Mouse (Mus musculus) lung, embryonic 16.5 days (tissue): ENCODE measurements at regions not wholly inside any gene's neighbourhood (a gene's known extent, or its start where the extent isn't known, plus 50 kb on each side); places are given as distances from the start of the nearest gene placed in this dataset.

Experiments
- ATAC-seq: fragments of 200-750 bp; cut with Nextera tagmentation; 2 replicates; pipeline ENCODE4 v1.8.0; 2017; ENCODE audit warnings: low read depth, mild to moderate bottlenecking, moderate library complexity
- H3K27ac ChIP-seq: fragments of 300-500 bp; sonication (generic); 2 replicates; pipeline ENCODE4 v1.5.1; 2014; ENCODE audit warnings: mild to moderate bottlenecking, control low read depth, low read length
- H3K27me3 ChIP-seq: fragments of 300-500 bp; sonication (generic); 2 replicates; pipeline ENCODE4 v1.6.1; 2014; ENCODE audit warnings: low read depth, low read length, mixed read lengths; ENCODE audit not compliant: control insufficient read depth, insufficient read depth
- H3K36me3 ChIP-seq: fragments of 300-500 bp; sonication (generic); 2 replicates; pipeline ENCODE4 v1.6.1; 2014; ENCODE audit warnings: low read length; ENCODE audit not compliant: control insufficient read depth, insufficient read depth
- H3K4me1 ChIP-seq: fragments of 300-500 bp; sonication (generic); replicated peaks from 2 replicates; pipeline ENCODE4 v1.6.1; 2014; ENCODE audit warnings: low read length, mixed read lengths; ENCODE audit not compliant: control insufficient read depth, insufficient read depth
- H3K4me2 ChIP-seq: fragments of 300-500 bp; sonication (generic); 2 replicates; pipeline ENCODE4 v1.6.1; 2014; ENCODE audit warnings: low read depth, low read length, control low read depth
- H3K4me3 ChIP-seq: fragments of 300-500 bp; sonication (generic); 2 replicates; pipeline ENCODE4 v1.5.1; 2014; ENCODE audit warnings: mild to moderate bottlenecking, low read length, control low read depth
- H3K9ac ChIP-seq: fragments of 300-500 bp; sonication (generic); 2 replicates; pipeline ENCODE4 v1.6.1; 2014; ENCODE audit warnings: low read length, control low read depth
- H3K9me3 ChIP-seq: fragments of 300-500 bp; sonication (generic); 2 replicates; pipeline ENCODE4 v1.6.1; 2016; ENCODE audit warnings: low read length; ENCODE audit not compliant: control insufficient read depth
- WGBS: fragments of 180-500 bp; shearing (Covaris S2); extraction: QIAGEN DNeasy Blood & Tissue Kit; methylation state at CpG from one replicate; pipeline ENCODE4 v1.1.7; 2014; 5-methylcytosine and 5-hydroxymethylcytosine counted together

DNA sequence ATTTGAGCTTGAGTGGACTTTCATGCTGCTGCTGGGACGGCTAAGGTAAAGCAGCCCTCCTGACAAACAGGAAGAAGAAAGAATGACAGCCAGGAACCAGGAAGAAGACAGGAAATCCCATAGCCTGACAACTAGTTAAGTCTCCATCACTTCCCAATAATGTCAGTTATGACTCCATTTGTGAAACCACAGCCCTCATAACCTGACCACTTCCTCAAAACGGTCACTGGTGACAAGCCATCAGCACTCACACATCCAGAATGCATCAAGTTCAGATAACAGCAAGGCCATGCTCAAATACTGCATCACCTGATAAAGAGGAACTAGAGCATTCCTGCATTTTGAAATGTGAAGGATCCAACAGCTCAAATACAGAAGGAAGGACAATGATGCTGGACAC, 288.3 kb downstream of the Zfp706 start:
- no peaks in the 10 kb centered on the region for H3K36me3 ChIP-seq
- ATAC-seq = no peak
- H3K9me3 ChIP-seq = no peaks in the 10 kb centered on the region
- no peak overlapping the region for H3K4me2 ChIP-seq
- no peak overlapping the region for H3K9ac ChIP-seq
- no peaks in the 10 kb centered on the region for H3K27me3 ChIP-seq
- H3K4me1 ChIP-seq = peaks cover 5% of the 10 kb centered on the region
- WGBS = 41% methylated on average over 2 of the region's 2 CpGs
- H3K4me3 ChIP-seq = no peak overlapping the region
- H3K27ac ChIP-seq = no peak overlapping the region

- H3K4me2 ChIP-seq = no peak overlapping the region
- H3K27ac ChIP-seq = no peak overlapping the region
- H3K4me1 ChIP-seq = peaks cover 5% of the 10 kb centered on the region
- H3K36me3 ChIP-seq = no peaks in the 10 kb centered on the region
- H3K4me3 ChIP-seq = no peak overlapping the region
- WGBS = 83% methylated on average over 6 of the region's 6 CpGs
- ATAC-seq = no peak
- H3K27me3 ChIP-seq = no peaks in the 10 kb centered on the region
- no peak overlapping the region for H3K9ac ChIP-seq
- no peaks in the 10 kb centered on the region for H3K9me3 ChIP-seq
Observed at GRCm38 (mm10) chr15:36717835-36718234, 289.7 kb downstream of the Zfp706 start.

DNA sequence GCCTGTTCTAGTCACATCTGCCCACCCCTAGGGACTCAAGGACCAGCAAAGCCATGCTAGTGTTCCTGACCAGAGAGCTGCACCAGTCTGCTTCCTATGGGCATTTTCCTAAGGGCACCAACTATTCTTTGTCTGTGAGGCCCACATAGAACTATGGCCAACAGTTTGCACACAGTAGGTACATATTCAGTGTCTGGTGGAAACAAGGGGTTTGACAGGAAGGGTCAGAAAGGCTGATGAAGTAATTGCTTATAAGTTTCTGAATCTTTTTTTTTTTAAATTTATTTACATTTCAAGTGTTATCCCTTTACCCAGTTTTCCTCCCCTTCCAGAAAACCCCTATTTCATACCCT, 290.9 kb downstream of the Zfp706 start:
- H3K4me3 ChIP-seq = peak overlapping the region; percentile 46; the same call in 1 of the 2 replicates
- H3K9ac ChIP-seq = peak overlapping the region; percentile 60; the same call in 1 of the 2 replicates
- H3K36me3 ChIP-seq = no peaks in the 10 kb centered on the region
- peaks cover 5% of the 10 kb centered on the region for H3K4me1 ChIP-seq
- H3K9me3 ChIP-seq = no peaks in the 10 kb centered on the region
- no peak for ATAC-seq
- H3K27ac ChIP-seq = no peak overlapping the region; the same call in 1 of the 2 replicates
- no peaks in the 10 kb centered on the region for H3K27me3 ChIP-seq
- H3K4me2 ChIP-seq = peak overlapping the region; percentile 59

- WGBS = 7% methylated on average over 26 of the region's 26 CpGs
- peak; percentile 91 for ATAC-seq
Observed at GRCm38 (mm10) chr15:36715745-36716685, 291.6 kb downstream of the Zfp706 start.

DNA sequence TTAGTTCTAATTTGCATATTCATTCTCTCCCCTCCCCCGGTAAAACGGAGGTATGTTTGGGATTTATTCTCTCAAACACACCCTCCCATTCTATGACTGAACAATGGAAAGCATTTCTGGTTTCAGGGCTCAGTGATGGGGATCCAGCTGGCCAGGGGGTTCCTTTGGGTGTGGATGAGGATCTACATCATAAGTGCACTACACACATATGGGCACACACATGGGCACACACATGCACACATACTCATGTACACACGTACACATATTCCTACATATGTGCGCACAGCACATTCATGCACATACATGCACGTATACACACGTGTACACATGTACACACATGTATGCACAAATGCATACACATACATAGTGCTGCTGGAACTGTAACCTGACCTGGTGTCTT, 292.4 kb downstream of the Zfp706 start:
- Histone ChIP-seq H3K27me3 (no peaks in the 10 kb centered on the region), H3K4me2 (no peak overlapping the region), H3K4me3 (no peak overlapping the region), H3K9ac (no peak overlapping the region), H3K36me3 (no peaks in the 10 kb centered on the region), H3K9me3 (no peaks in the 10 kb centered on the region), H3K27ac (no peak overlapping the region), H3K4me1 (peaks cover 5% of the 10 kb centered on the region)
- ATAC-seq = no peak
- whole genome bisulfite sequencing = 84% methylated on average over 6 of the region's 6 CpGs

More at GRCm38 (mm10) chr15:36715745-36716685, 291.6 kb downstream of the Zfp706 start:
- Histone ChIP-seq H3K9me3 (no peaks in the 10 kb centered on the region), H3K36me3 (no peaks in the 10 kb centered on the region), H3K4me1 (peaks cover 5% of the 10 kb centered on the region), H3K4me2 (peak overlapping the region; percentile 59), H3K27ac (peak overlapping the region; percentile 49; the same call in 1 of the 2 replicates), H3K27me3 (no peaks in the 10 kb centered on the region), H3K4me3 (peak overlapping the region; percentile 46), H3K9ac (peak overlapping the region; percentile 60)

DNA sequence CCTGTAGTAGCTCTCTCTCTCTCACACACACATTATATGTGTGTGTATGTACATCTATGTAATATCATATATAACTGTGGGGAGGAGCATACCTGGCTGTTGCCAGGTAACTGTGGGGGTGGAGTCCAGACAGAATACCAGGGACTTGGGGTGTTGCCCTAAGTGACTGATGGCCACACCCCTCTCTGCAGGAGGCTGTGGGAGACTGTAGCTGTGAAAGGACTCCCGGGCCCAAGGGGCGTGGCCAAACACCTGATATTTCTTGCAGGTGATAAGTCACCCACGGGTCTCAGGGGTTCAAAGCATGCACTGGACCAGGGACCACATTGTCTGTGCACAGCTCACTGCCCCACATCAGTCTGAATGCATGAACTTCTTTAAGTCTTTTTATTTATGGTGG, 297.8 kb downstream of the Zfp706 start:
- no peaks in the 10 kb centered on the region for H3K27me3 ChIP-seq
- ATAC-seq = no peak
- H3K36me3 ChIP-seq = no peaks in the 10 kb centered on the region
- no peak overlapping the region for H3K27ac ChIP-seq
- no peak overlapping the region for H3K9ac ChIP-seq
- H3K4me3 ChIP-seq = no peak overlapping the region
- no peaks in the 10 kb centered on the region for H3K9me3 ChIP-seq
- whole genome bisulfite sequencing = 44% methylated on average over 3 of the region's 3 CpGs
- no peaks in the 10 kb centered on the region for H3K4me1 ChIP-seq
- H3K4me2 ChIP-seq = no peak overlapping the region

DNA sequence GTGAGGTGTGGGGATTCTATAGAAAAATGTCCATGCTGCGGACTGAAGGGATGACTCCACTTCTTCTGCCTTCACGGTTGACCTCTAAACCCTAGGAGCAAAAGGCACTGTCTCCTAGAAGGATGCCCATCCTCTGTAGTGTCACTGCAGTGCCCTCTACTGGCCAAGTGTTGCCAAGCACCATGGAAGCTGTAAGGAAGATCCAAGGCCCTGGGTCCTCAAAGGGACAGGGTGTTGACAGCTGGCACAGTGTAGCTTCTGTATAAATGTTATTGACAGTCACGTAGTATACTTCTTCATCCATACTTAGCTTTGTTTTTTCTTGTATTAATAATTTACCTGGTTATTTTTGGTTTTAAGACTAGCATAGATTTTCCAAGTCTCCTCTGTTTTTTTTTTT, 299.1 kb downstream of the Zfp706 start:
- WGBS = 5% methylated on average over 3 of the region's 3 CpGs
- H3K9ac ChIP-seq = no peak overlapping the region
- no peaks in the 10 kb centered on the region for H3K4me1 ChIP-seq
- H3K4me2 ChIP-seq = no peak overlapping the region
- no peak overlapping the region for H3K4me3 ChIP-seq
- H3K9me3 ChIP-seq = no peaks in the 10 kb centered on the region
- no peak for ATAC-seq
- no peaks in the 10 kb centered on the region for H3K27me3 ChIP-seq
- no peak overlapping the region for H3K27ac ChIP-seq
- H3K36me3 ChIP-seq = no peaks in the 10 kb centered on the region

- 25% methylated on average over 4 of the region's 4 CpGs for WGBS
- no peak overlapping the region for H3K4me3 ChIP-seq
- H3K4me2 ChIP-seq = no peak overlapping the region
- H3K4me1 ChIP-seq = no peaks in the 10 kb centered on the region
- no peaks in the 10 kb centered on the region for H3K9me3 ChIP-seq
- no peaks in the 10 kb centered on the region for H3K27me3 ChIP-seq
- no peaks in the 10 kb centered on the region for H3K36me3 ChIP-seq
- H3K9ac ChIP-seq = no peak overlapping the region
- ATAC-seq = 0 out of 2 replicates have a peak, but pooled peaks have one; percentile 50
- H3K27ac ChIP-seq = no peak overlapping the region
Observed at GRCm38 (mm10) chr15:36705990-36706389, 301.6 kb downstream of the Zfp706 start.

DNA sequence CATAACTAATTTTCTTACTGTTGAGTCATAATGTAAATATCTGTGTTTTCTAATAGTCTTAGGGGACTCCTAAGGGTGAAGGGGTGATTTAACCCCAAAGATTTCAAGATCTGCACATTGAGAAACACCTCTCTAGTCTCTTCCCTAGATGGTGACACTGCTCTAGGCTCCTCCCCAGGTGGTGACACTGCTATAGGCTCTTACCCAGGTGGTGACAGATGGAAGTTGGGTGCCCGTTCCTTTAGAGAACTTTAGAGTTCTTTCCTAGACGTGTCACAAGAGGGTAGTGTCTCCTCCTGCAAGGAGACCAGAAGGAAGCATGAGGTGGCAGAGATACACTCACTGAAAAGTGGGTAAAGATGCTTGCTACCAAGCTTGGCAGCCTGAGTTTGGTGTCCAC, 302.2 kb downstream of the Zfp706 start:
- H3K4me2 ChIP-seq = no peak overlapping the region
- H3K4me1 ChIP-seq = no peaks in the 10 kb centered on the region
- no peak overlapping the region for H3K9ac ChIP-seq
- no peaks in the 10 kb centered on the region for H3K9me3 ChIP-seq
- H3K27ac ChIP-seq = no peak overlapping the region
- no peaks in the 10 kb centered on the region for H3K36me3 ChIP-seq
- no peak overlapping the region for H3K4me3 ChIP-seq
- H3K27me3 ChIP-seq = no peaks in the 10 kb centered on the region
- ATAC-seq = no peak
- 18% methylated on average over 2 of the region's 2 CpGs for WGBS
